Mouse (Mus musculus): Measurements from ENCODE around the gene Mex3d. TPM values are rescaled to one million over a fixed set of nuclear protein-coding genes. Genes with fewer than 3 reads are reported as not detected.

Gene Mex3d
- 10 to 100 TPM; 12.7 to 16.1 TPM for total RNA-seq (2021)

DNA sequence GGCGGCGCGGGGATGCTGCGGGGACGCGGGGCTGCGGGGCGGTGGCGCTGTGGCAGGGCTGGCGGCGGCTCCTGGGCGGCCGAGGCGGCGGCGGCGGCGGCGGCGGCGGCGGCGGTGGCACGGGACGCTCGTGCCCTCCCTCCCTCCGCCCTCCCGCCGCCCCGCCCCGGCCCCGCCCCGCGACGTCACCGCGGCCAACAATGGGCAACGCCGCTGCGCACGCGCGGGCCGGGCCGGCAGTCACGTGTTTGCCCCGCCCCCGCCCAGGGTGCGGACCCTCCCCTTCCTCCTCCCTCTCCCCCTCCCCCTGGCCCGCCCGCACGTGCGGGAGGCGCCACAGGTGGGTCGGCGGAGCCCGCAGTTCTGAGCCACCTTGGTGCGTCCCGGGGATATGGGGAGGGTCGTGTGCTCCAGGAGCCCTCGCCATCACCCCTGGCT, at the start of gene Mex3d:
Gene Mex3d (minus strand): TSS at position 138 of the 438 bp plus-strand sequence.
- intact Hi-C loops (cut with DNase I), result no loop called here
- DNase-seq, result peak; percentile 89 to 90

DNA sequence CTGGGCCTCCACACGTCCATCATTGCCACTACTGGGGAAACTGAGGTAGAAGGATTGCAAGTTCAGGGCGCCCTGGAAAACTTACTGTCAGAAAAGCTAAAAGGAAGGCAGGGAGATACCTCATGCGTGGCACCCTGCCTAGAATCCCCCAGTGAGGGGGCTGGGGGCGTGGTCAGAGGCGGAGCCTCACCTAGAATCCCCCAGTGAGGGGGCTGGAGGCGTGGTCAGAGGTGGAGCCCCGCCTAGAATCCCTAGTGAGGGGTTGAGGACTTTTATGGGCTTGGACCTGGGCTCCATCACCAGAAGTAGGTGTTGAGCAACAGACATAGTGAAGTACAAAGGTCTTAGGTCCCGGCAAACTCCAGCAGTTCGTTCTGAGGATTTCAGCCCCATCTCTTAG, 48.8 kb upstream of the Mex3d start:
- intact Hi-C loops (cut with DNase I), result loop anchor here (10.0 kb wide), 1 partner anchor 269 kb away; the partner anchor contains the start of genes Izumo4 and Mob3a
- peak in 1 of 2 experiments; percentile 25 for DNase-seq

DNA sequence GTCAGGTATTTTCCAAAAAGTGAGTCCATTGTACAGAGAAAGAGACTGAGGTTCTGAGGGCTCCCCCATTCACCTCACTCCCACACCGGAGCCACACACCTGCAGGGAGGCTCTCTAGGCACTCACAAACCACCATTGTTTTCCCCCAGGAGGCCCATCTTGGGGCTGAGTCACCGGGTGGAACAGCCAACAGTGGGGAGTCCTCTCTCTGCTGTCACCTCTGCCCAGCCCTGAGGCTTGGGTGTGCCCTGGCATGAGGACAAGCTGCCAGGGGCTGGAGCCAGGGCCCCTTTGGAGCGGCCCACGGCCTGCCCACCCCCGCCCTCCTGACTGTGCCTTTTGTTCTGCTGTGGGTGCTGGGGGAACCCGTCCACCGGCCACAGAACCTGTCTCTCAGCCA, 48.3 kb upstream of the Mex3d start:
- no peak for DNase-seq
- intact Hi-C loops (cut with DNase I), result loop anchor here (10.0 kb wide), 1 partner anchor 269 kb away; the partner anchor contains the start of genes Izumo4 and Mob3a

DNA sequence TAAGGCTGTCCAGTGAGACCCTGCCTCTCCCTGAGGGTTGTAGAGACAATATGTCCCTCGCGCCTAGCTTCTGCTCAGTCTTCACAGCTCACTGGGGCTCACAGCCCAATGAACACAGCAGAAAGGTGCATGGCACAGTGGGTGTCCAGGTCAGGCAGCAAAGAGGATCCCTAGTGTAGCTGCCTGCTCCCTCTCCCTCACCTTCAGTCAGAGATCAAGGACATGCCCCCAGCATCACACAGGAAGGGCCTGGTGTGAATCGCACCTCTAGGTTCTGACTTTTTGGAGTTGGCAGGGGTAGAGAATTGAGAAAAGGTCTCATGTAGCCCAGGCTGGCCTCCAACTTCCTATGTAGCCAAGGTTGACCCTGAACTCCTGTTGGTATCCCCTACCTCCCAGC, 47.4 kb upstream of the Mex3d start:
- no peak for DNase-seq
- intact Hi-C loops (cut with DNase I), result loop anchor here (10.0 kb wide), 1 partner anchor 270 kb away; the partner anchor contains the start of genes Izumo4 and Mob3a

DNA sequence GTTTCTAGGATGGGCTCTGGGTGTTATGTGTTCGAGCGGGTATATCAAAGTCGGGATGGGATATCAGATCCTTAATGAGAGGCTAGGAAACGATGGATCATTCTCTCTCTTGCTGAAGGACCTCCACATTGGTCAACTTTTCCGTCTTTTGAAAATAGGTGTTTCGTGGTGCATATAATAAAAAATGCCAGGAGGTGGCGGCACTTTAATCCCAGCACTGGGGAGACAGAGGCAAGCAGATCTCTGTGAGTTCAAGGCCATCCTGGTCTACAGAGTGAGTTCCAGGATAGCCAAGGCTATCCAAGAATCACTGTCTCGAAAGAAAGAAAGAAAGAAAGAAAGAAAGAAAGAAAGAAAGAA, 46.8 kb upstream of the Mex3d start:
- intact Hi-C loops (cut with DNase I), result loop anchor here (10.0 kb wide), 1 partner anchor 271 kb away; the partner anchor contains the start of genes Izumo4 and Mob3a
- no peak for DNase-seq

DNA sequence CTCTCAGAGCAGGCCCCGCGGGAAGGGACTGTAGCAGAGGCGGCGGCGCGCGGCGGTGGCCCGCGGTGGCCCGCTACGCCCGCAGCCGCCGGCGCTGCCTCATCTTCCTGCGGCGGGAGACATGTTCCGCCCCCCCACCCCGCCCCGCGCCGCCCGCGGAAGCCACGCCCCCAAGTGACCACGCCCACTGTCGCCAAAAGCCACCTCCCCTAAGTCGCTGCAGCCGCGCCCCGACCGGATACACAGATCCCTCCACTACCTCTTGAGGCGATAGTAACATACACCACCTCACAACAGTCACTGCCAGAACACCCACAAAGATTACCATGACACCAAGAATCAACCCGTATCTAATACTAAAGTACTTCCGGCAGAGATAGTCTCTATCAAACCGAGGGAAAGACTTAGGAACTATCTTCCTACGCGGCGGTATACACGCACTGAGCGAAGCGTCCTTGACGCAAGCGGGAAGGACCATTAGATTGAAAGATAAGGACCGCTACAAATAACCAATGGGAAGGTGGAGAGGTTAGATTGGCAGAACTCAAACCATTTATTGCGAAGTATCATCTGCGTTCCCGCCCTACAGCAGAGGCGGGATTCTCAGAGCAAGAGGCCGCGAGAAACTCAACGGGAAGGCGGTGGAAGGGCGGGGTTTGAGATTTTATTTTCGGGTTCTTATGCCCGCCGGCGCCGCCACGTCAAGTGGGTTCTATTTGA, 46.2 kb upstream of the Mex3d start, which contains the start of gene Tcf3:
Gene Tcf3 (minus strand): TSS at position 135 of the 720 bp plus-strand sequence.
- DNase-seq, result peak; percentile 96 to 97
- intact Hi-C loops (cut with DNase I), result loop anchor here (10.0 kb wide), 1 partner anchor 271 kb away; the partner anchor contains the start of genes Izumo4 and Mob3a

DNA sequence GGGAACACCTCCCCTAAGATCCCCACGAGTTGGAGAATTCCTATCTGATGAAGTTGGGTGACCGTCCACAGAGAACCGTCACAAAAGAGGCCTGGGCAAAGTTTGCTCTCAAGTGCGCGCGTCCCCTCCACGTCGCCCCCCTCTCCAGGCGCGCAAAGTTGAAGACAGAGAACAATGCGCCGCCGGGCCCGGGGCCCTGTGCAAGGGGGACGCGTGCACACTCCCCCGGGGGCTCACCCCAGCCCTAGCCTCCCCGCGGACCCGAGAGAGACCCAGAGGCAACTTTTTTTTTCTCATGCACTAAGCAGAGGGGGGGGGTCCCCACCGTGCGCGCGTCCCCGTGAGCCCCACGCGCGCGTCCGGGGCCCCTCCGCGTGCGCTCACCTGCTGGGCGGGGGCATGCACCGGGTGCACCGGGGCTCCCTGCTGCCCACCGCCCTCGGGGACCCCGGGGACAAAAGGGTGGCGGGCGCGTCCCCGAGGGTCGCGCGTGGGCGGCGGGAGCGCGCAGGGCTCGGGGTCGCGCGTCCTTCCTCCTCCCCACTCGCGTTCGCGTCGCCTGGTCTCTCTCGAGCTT, 45.6 kb upstream of the Mex3d start:
- intact Hi-C loops (cut with DNase I), result loop anchor here (10.0 kb wide), 1 partner anchor 272 kb away; the partner anchor contains the start of genes Izumo4 and Mob3a
- DNase-seq, result peak; percentile 49 to 59

DNA sequence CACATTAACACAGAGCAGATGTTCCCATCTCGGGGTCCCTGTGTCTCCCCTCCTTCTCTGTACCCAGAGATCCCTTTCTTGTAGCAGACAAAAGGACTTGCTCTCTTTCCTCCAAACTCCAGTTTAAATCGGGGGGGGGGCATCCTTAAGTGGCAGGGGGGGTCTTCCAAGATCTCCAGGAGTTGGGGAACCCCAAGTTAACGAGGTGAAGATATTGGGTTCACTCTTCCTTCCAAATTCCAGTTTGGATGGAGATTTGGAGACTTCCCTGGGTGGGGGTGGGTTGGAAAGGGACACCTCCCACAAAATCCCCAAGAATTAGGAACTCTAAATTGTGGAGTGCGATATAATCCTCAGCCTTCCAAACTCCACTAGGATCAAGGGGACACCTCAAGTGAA, 44.9 kb upstream of the Mex3d start:
- DNase-seq, result no peak
- intact Hi-C loops (cut with DNase I), result loop anchor here (10.0 kb wide), 1 partner anchor 272 kb away; the partner anchor contains the start of genes Izumo4 and Mob3a

DNA sequence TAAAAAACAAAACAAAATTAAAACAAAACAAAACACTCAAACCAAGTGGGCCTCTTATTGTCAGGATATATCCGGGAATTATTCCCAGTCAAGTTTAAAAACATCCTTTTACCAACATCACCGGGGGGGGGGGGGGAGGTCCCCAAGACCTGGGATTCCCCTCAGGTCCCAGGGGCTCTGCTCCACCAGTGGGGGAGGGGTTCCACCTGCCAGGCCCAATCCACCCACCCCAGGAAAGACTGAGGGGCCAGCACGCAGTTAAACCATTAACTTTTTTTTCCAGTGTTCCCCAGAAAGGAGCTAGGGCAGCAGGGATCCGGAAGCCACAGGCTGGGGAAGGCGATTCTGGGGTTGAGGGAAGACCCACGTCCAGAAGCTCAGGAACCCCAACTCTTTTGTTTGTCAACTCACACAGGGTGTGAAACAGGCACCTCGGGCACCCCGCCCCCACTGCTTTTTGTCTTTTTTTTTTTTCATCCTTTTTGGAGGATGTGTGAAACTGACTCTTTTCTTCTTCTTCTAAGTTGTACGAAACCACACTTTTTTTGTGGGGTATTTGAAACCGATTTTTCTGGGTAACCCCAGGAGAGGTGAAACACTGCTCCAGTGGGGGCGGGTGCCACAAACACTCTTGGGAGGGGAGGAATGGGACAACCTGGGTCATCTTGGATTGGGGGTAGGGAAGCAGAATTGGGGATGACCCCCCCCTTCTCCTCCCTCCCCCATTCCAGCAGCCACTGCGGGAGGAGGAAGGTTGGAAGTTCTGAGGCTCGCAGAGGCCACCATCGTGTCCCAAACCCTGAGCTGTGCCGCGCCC, 44.3 kb upstream of the Mex3d start:
- intact Hi-C loops (cut with DNase I), result loop anchor here (10.0 kb wide), 1 partner anchor 273 kb away; the partner anchor contains the start of genes Izumo4 and Mob3a
- DNase-seq, result peak; percentile 31 to 43

DNA sequence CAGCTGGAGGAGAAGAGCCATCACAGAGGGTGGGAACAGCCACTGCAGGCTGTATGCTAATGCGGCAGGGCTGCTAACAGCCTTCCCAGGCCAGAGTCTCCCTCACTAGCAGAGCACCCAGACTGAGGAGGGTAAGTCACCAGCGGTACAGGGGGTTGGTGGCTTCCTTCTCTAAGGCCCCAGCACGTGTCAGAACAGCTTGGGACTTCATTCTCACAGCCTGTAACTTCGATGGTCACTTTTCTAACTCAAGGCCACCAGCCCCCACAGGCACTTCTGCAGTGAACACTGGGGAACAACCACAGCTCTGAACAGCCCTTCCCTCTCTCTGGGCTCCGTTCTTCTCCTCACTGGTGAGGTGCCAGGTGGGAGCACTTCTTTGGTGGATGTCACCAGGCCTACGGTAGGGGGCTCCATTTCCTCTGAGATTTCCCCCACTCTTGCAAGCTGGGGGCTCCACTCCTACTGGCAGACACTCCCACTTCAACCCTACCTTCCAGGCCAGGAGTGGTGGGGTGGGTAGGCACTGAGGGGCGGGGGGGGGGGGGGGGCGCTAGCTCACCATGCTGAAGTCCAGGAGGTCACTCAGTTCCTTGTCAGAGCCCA, 43.0 kb upstream of the Mex3d start:
- DNase-seq, result no peak
- intact Hi-C loops (cut with DNase I), result loop anchor here (10.0 kb wide), 1 partner anchor 274 kb away; the partner anchor contains the start of genes Izumo4 and Mob3a

DNA sequence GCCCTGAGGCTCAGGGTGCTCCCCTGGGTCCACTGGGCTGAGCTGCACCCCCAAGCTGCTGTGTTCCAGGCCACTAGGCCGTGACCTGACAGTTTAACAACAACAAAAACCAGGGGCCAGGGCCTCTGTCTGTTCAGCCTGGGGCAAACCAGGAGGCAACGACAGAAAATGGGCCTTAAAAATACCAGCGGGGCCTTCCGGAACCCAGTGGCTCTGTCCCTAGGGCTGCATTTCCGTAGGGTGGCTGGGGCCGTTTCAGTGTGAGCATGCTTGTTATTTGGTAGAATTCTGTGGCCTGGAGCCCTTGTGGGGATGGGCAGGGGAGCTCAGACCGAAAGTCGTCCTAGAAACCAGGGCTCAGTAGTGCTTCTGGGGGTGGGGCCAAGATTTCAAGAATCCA, 42.3 kb upstream of the Mex3d start:
- intact Hi-C loops (cut with DNase I), result loop anchor here (10.0 kb wide), 1 partner anchor 275 kb away; the partner anchor contains the start of genes Izumo4 and Mob3a

DNA sequence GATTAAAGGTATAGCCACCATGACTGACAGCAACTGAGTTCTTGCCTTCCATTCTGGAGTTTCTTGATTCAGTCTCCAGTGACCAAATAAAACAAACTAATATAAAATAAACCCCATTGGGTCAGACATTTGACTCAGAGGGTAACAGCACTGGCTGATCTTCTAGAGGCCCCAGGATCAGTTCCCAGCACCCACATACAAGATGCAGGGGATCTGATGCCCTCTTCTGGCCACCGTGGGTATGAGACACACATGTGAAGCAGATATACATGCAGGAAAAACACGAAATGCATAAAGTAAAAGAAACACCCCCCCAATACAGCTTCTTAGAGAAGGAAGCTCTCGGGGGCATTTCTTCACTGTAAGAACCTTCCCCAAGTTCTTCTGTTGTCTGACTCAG, 37.6 kb upstream of the Mex3d start:
- intact Hi-C loops (cut with DNase I), result no loop called here
- no peak for DNase-seq

More for the DNA sequence above, 42.3 kb upstream of the Mex3d start:
- no peak for DNase-seq

DNA sequence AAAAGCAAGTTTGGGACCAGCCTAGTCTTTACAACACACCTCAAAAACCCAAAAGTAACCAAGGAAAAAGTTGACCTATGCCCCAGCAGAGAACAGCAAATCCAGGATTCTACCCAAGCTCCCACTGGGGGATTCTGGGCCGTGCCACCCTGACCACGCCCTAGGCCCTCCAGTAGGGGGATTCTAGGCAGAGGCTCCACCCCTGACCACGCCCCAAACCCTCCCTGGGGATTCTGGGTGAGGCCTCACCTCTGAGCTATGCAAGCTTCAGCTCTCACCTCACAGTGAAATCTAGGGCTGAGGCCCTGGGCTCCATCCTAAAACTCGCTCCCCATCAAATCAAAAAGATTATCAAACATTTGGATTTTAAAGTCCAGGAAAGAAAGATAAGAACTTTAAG, 36.1 kb upstream of the Mex3d start:
- no peak for DNase-seq
- intact Hi-C loops (cut with DNase I), result no loop called here

DNA sequence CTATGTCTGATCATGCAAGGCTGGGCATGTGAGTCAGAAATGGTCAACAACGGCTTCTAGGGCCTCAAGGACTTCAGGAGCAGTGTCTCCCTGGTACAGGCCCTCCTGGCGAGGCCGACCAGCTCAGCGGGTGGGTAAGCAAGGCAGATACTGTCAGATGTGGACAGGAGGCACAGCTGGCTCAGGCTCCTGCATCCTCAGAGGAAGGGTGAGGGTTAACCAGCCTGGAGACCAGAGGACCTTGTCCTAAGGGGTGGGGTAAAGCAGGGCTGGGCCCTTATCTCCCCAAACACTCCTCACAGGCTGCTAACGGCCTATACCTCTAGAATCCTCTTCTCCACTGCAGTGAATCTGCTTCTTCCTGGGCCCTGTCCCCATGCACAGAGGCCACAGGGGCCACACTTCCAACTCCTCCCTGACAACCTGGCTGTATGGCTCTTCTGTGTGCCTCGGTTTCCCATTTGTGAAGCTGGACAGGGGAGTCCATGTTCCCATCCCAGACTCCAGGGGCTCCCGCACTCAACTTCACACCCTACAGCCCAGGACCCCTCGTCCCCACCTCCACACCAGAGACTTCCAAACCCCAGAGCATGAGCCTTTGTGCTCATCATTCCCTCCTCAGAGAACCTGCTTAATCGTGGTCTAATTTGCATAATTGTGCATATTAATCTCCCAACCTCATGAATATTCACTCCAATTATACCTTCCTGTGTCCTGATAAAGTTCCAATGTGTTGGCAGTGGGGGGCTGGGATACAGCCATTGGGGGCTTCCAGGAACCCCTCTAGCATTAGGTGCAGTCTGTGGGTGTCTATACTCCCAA, 34.4 kb upstream of the Mex3d start:
- no peak for DNase-seq
- intact Hi-C loops (cut with DNase I), result no loop called here

DNA sequence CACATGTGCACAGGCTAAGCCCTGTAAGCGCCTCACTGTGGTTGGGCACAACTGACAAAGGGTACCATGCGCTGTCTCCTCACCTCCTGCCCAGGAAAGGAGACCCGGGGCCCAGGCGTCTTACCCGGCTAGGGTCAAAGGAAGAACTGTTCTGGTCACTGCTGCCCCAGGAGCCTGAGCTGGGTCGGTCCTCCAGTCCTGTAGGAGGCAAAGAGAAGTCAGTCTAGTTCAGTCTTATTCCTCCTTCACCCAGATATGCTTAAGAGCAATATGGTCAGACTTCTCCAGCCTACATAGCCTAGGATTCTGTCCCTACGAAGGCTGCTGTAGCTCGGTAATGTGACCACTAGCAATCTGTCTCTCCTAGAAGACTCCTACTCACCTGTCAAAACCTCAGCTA, 33.7 kb upstream of the Mex3d start:
- no peak for DNase-seq
- intact Hi-C loops (cut with DNase I), result no loop called here

DNA sequence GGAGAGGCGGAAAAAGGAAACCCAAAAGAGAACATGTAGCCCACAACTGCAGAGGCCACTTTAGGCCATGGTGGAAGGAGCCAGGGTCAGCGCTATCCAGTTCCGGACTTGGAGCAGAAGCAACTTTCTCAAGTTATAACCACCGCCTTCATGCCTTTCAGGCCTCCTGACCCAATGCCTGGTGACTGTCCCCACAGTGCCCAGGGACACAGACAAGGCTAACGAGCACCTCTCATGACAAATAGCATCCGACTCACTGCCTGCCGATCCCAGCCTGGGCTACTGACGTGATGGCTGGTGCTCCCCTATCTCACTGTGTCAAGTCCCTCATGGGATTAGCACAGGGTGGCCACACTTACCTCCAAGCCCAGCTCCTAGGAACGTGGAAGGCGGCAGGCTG, 33.3 kb upstream of the Mex3d start:
- DNase-seq, result no peak
- intact Hi-C loops (cut with DNase I), result no loop called here

DNA sequence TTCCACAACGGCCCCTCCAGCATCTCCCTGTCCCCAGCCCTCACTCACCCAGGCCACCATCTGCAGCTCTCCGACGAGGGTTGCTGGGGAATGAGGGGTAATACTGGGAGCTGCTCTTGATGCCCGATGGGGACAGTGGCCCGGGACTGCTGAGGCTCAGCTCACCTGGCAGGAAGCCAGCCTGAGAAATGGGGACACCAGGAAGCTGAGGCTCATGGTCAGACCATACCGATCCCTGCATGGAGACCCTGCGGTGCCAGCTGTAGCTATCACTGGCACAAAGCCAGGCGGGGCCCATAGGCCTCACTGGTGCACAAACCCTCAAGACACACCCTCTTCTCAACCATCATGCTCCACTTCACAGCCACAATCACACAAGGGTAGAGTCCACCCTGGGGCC, 32.0 kb upstream of the Mex3d start:
- no peak for DNase-seq
- intact Hi-C loops (cut with DNase I), result no loop called here

DNA sequence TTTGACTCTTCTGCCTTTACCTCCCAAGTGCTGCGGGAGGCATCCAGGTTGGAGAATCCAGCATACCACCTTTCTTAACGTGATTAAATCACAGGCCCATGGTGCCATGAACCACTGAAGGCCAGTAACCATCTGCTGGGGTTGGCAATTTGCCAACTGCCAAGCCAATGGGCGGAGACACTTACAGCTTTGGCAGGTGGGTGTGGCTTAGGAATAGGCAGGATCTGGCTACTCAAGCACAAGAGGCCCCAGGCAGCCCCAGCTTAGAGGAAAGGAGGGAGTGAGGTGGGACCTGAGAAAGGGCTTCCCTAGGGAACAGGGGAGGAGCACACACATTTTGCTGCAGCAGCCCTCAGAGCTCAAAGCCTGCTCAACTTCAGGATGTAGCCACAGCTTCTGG, 30.9 kb upstream of the Mex3d start:
- DNase-seq, result peak in 1 of 2 experiments; percentile 40
- intact Hi-C loops (cut with DNase I), result no loop called here

DNA sequence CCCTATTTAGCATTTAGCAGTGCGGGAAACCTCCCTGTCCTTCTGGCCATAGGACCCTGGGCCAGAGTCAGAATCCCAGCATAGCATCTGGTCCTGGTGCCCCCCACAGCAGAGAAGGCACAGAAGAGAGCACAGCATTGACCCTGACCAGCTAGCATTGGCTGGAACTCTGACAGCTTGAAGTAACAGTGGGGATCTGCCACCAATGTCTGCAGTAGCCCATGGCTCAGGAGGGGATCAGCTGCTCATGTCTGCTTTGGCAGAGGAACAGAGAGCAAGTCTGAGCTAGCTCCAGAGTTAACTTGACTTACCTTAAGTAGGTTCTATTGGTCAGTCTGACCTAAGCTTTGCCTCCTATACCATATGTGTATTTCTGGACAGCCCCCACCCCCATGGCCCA, 30.4 kb upstream of the Mex3d start:
- DNase-seq, result no peak
- intact Hi-C loops (cut with DNase I), result no loop called here
